Mouse (Mus musculus): ENCODE measurements around the gene Apoc4.

Gene Apoc4

GRCm38 (mm10) chr7:19700299-19701068, 19.2 kb upstream of the Apoc4 start:
- CTCF ChIA-PET, result interaction anchor here (0.6 to 2.3 kb wide), 9 partner anchors 10 to 145 kb away, joined by 3 to 13 read pairs (median 3); no protein-coding TSS in a partner anchor

- CTCF ChIA-PET, result interaction anchor here (0.6 to 1.2 kb wide), 6 partner anchors 11 to 145 kb away, joined by 3 to 6 read pairs (median 4); no protein-coding TSS in a partner anchor
Measured at GRCm38 (mm10) chr7:19699827-19700148, 18.5 kb upstream of the Apoc4 start.

- CTCF ChIA-PET, result interaction anchor here (0.6 to 1.5 kb wide), 5 partner anchors 11 to 37 kb away, joined by 3 to 6 read pairs (median 3); no protein-coding TSS in a partner anchor
Measured at GRCm38 (mm10) chr7:19698907-19699826, 17.9 kb upstream of the Apoc4 start, which contains the start of gene Apoe. Gene Apoe, minus strand, starts transcription at chr7:19699188.

GRCm38 (mm10) chr7:19697949-19698906, 16.9 kb upstream of the Apoc4 start:
- CTCF ChIA-PET, result interaction anchor here (0.6 to 1.5 kb wide), 2 partner anchors 14 to 19 kb away, joined by 3 read pairs; no protein-coding TSS in a partner anchor

- CTCF ChIA-PET, result no interaction called here
Measured at GRCm38 (mm10) chr7:19696336-19696873, 15.1 kb upstream of the Apoc4 start.

- CTCF ChIA-PET, result no interaction called here
Measured at GRCm38 (mm10) chr7:19695881-19696280, 14.6 kb upstream of the Apoc4 start.

- CTCF ChIA-PET, result no interaction called here
Measured at GRCm38 (mm10) chr7:19695213-19695594, 13.9 kb upstream of the Apoc4 start.

- CTCF ChIA-PET, result no interaction called here
Measured at GRCm38 (mm10) chr7:19694336-19695212, 13.3 kb upstream of the Apoc4 start.

- CTCF ChIA-PET, result interaction anchor here (0.6 kb wide), 1 partner anchor 26 kb away, joined by 10 read pairs; no protein-coding TSS in a partner anchor
Measured at GRCm38 (mm10) chr7:19693421-19693820, 12.1 kb upstream of the Apoc4 start.

- CTCF ChIA-PET, result no interaction called here
Measured at GRCm38 (mm10) chr7:19691873-19692865, 10.9 kb upstream of the Apoc4 start, which contains the start of gene Apoc1. Gene Apoc1, minus strand, starts transcription at chr7:19692660.

- CTCF ChIA-PET, result no interaction called here
Measured at GRCm38 (mm10) chr7:19691434-19691833, 10.2 kb upstream of the Apoc4 start.

GRCm38 (mm10) chr7:19690845-19691244, 9.6 kb upstream of the Apoc4 start:
- CTCF ChIA-PET, result no interaction called here

- CTCF ChIA-PET, result interaction anchor here (0.7 to 0.8 kb wide), 3 partner anchors 28 to 114 kb away, joined by 3 to 6 read pairs (median 4); no protein-coding TSS in a partner anchor
Measured at GRCm38 (mm10) chr7:19688611-19689010, 7.3 kb upstream of the Apoc4 start.

- CTCF ChIA-PET, result interaction anchor here (0.7 to 0.8 kb wide), 3 partner anchors 28 to 114 kb away, joined by 3 to 6 read pairs (median 4); no protein-coding TSS in a partner anchor
Measured at GRCm38 (mm10) chr7:19688101-19688500, 6.8 kb upstream of the Apoc4 start.

- CTCF ChIA-PET, result interaction anchor here (0.6 kb wide), 2 partner anchors 67 to 635 kb away, joined by 3 to 4 read pairs; no protein-coding TSS in a partner anchor
Measured at GRCm38 (mm10) chr7:19686927-19687583, 5.8 kb upstream of the Apoc4 start.

GRCm38 (mm10) chr7:19686521-19686920, 5.2 kb upstream of the Apoc4 start:
- CTCF ChIA-PET, result no interaction called here

GRCm38 (mm10) chr7:19685374-19685773, 4.1 kb upstream of the Apoc4 start:
- CTCF ChIA-PET, result no interaction called here

GRCm38 (mm10) chr7:19683771-19684201, 2.5 kb upstream of the Apoc4 start:
- CTCF ChIA-PET, result interaction anchor here (1.2 kb wide), 1 partner anchor 14 kb away, joined by 3 read pairs; no protein-coding TSS in a partner anchor
